Mouse (Mus musculus): ENCODE measurements at regions not wholly inside any gene's neighbourhood (a gene's known extent, or its start where the extent isn't known, plus 50 kb on each side); places are given as distances from the start of the nearest gene placed in this dataset.
"Not testable (repeated sequence)": the region's sequence is repeated elsewhere in the genome, so short reads cannot be mapped to it uniquely, and the experiment has no call there.

DNA sequence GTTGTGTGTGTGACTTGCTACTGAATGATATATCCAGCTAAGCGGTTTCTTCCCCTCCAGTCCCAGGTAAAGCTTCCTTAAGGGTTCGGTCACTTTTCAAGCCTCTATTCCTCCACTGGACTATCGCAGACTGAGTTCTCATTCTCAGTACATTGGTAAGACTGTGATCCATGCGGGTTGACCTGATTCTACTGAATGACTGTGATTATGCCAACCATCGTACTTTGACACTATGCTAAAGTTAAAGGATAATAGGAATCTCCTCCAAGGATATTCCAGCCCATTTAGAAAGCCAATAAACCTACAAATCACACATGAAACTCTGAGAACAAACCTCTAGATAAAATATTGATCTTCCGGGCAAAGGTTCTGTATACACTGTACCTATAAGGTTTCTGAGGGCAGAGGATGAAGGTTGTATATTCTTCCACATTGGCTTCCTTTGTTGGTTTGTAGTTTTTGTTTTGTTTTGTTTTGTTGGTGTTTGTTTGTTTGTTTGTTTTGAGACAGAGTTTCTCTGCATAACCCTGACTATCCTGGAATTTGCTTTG lies 223.7 kb upstream of the Zpld1 start:
- DNase-seq (ENCODE audit: extremely low spot score, low spot score) = no peak

GRCm38 (mm10) chr16:55520077-55520476 lies 222.3 kb upstream of the Zpld1 start:
- DNase-seq (ENCODE audit: extremely low spot score, low spot score) = no peak

- no peak for DNase-seq (ENCODE audit: extremely low spot score, low spot score)
Measured at GRCm38 (mm10) chr16:55519646-55520045, 221.9 kb upstream of the Zpld1 start.

DNA sequence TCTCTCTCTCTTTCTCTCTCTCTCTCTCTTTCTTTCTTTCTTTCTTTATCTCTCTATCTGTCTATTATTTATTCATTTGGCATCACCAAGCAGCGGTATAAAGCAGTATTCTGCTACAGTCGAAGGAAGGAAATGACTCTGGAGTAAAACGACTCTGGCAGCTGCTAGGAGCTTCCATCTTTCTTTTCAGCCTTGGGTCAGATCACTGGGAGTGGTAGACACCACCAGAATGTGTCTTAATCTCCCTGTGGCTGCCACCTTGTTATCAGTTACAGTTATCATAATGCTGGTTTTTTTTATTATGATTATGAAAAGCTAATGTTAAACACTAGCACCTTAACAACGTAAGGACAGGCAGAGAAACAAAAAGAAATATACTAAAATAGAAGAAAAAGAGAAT lies 219.2 kb upstream of the Zpld1 start:
- no peak for DNase-seq (ENCODE audit: extremely low spot score, low spot score)

DNA sequence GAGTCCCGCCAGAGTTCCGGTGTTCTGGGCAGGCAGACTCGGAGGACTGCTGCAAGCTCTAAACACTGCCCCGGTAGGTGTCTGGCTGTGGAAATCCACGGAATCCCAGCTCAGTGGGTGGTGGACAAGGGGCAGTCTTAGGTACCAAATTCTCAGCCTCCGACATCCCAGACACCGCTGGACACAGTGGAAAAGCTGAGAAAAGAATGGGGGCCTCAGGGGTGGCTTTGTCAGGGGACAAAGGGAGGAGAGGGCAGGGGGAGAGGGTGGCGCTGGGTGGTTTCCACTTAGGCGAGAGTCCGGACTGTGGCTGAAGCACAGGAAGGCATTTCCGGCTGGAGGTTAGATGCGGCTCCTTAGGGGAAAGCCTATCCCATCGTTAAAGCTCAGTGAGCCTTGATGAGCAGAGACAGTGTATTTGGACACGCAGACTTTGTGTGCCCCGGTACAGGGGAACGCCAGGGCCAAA lies 217.5 kb upstream of the Zpld1 start:
- DNase-seq (ENCODE audit: extremely low spot score, low spot score) = no peak

DNA sequence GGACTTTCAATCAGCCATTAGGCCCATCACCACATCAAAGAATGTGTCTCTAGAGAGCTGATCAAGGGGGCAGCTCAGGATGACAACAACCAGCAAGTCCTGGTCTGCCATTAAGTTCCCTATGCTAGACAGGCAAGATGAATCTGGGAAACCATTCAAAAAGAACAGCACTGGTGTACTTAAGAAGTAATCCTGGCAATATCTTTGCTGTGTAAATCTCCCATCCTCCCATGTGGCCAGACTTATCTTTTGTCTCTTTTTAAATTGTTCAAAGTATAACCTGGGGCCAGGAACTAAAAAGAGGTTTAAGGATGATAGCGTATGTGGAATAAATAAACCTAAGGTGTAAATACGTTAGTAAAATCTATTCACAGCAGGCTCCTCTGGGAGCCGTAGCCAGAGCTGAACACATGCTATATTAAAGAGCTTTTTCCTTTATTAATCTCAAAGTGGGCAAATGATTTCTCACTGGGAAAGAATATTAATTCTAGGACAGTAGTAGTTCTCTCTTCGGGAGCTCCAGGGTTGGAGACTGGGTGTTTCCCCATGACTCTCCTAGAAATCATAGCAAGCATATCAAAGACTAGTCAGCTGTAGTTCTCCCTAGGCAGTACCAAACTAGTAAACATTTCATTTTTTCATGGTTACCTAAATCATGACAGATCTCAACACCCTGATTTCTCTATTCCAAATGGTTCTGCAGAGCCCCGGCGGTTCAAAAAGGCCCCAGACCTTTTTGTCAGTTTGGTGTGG lies 216.8 kb upstream of the Zpld1 start:
- no peak for DNase-seq (ENCODE audit: extremely low spot score, low spot score)

DNA sequence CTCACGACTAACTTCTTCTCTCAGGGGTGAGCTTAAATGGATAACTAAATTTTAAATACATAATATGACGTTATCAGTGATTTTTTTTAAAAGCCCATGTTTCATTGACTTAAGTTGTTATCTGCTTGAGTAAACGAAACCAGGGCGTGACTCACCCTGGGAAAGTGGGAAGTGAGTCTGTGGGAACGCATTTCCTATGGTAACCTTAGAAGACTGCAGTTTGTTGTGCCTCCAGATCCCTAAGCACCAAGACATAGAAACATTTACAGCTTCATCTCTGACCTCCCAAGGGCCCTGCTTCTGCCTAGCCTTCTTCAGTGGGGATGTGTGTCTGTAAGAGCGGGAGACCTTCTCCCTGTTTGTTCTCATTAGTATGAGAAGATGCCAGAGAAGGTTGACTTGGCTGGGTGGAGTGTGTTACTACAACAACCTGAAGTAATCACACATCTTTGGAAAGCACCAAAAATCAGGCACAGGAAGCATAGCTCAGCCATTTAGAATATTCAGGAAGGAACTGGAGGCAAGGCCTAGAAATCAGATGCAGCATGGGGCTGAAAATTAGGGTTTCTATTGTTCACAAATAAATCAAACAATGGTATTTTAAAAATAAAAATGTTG lies 207.1 kb upstream of the Zpld1 start:
- no peak for DNase-seq (ENCODE audit: extremely low spot score, low spot score)

DNA sequence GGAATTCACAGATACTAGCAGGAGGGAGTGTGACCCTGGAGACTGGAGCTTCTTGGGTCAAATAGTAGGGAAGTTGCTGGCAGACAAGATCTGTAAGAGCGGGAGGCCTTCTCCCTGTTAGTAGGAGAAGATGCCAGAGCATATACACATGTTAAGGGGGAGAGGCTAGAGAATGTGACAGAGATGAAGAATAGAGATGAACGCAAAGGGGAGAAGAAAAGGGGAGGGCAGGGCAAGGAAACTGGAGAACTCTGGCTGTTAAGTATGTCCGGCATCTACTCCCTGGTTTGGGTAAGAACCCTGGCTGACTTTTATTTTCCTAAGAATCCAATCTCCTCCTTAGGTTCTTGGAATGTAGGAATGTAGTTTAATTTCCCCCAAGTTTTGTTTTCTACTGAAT lies 206.5 kb upstream of the Zpld1 start:
- no peak for DNase-seq (ENCODE audit: extremely low spot score, low spot score)

DNA sequence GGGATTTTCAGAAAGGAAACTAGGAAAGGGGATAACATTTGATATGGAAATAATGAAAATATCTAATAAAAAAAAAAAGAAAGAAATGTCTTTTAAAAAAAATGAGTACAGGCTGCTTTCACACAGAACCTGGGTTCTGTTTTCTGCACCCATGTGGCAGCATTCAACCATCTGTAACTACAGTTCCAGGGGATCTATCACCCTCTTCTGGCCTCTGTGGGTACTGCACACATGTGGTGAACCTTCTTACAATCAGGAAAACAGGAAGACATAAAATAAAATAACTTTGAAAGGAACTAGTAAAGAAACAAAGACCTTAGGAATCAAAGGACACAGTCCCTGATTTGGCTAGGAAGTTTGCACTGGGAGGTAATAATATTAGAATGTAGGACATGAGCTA lies 205.5 kb upstream of the Zpld1 start:
- DNase-seq (ENCODE audit: extremely low spot score, low spot score) = no peak

- DNase-seq (ENCODE audit: extremely low spot score, low spot score) = not testable (repeated sequence)
Measured at GRCm38 (mm10) chr16:55499831-55500230, 202.0 kb upstream of the Zpld1 start.

- DNase-seq (ENCODE audit: extremely low spot score, low spot score) = no peak
Measured at GRCm38 (mm10) chr16:55495051-55495450, 197.3 kb upstream of the Zpld1 start.

- no peak for DNase-seq (ENCODE audit: extremely low spot score, low spot score)
Measured at GRCm38 (mm10) chr16:55494162-55494561, 196.4 kb upstream of the Zpld1 start.

DNA sequence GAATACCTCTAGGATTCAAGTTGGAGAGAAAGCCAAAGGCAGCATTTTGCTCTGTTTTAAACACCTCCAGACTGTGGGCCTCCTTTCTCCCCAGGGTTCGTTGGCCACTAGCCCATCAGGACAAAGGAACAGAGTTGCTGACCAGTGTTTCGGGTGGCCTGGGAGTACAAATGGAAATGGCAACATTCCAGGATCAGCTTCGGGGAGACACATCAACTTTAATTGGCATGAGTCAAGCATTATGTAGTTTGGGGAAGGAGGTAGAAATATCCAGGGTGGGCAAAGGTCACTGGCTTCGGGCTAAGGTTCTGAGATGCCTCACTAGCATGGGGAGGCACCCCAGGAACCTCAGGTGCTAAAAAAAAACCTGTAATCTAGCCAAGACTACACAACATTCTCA lies 194.3 kb upstream of the Zpld1 start:
- DNase-seq (ENCODE audit: extremely low spot score, low spot score) = no peak

- DNase-seq (ENCODE audit: extremely low spot score, low spot score) = no peak
Measured at GRCm38 (mm10) chr16:55484391-55484790, 186.6 kb upstream of the Zpld1 start.

DNA sequence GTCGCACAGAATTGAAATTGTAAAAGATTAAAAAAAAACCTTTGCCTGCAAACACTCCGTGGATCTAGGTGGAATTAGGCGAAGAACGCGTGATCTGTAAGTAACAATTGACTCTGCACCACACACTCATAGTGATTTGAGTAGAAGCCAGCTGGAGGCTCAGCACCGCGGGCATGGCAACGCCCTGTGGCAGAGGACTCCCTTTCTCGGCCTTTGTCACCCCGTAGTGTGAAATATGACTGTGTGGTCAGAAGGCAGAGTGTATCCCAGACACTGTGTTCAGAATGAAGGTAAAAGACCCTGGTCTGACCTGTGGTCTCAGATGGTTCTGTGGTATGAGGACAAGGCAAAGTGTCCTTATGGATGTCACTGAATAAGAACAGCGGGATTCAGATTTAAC lies 183.0 kb upstream of the Zpld1 start:
- no peak for DNase-seq (ENCODE audit: extremely low spot score, low spot score)

GRCm38 (mm10) chr16:55480304-55480703 lies 182.5 kb upstream of the Zpld1 start:
- DNase-seq (ENCODE audit: extremely low spot score, low spot score) = no peak

GRCm38 (mm10) chr16:55476544-55477208 lies 178.9 kb upstream of the Zpld1 start:
- peak; percentile 49 for DNase-seq (ENCODE audit: extremely low spot score, low spot score)

GRCm38 (mm10) chr16:55474950-55475525 lies 177.3 kb upstream of the Zpld1 start:
- no peak for DNase-seq (ENCODE audit: extremely low spot score, low spot score)

- no peak for DNase-seq (ENCODE audit: extremely low spot score, low spot score)
Measured at GRCm38 (mm10) chr16:55471396-55471795, 173.6 kb upstream of the Zpld1 start.

DNA sequence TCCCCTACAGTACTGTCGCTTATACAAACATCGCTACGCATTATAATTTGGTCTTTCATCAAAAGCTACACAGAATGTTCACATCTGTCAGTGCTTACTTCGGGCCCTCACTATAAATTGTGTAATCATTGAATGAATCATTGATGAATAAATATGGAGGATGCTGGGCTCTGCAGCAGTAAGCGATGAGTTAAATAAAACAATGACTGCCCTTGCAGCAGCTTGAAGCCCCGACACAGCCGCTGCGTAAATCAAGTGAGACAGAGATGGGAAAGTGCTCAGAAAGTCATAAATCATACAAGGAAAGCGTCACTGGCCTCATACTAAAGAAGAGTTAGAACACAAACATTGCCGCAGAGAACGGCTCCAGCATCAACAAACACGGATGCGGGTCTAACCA lies 172.9 kb upstream of the Zpld1 start:
- DNase-seq (ENCODE audit: extremely low spot score, low spot score) = no peak

GRCm38 (mm10) chr16:55469703-55470102 lies 171.9 kb upstream of the Zpld1 start:
- no peak for DNase-seq (ENCODE audit: extremely low spot score, low spot score)
